In genomic region chr16:7374146-7374545, GRCm38 (mm10) we compare ENCODE assay signal across 25 mouse cellular contexts.
DNase-seq lines count a peak whose midpoint lies in the region; ATAC-seq and TF ChIP-seq lines count a peak whose summit lies in the region.
"Had no signal": no experiment of that assay in that cellular context is flagged by ENCODE, and none has a peak within 500 bp of the region (broad histone marks: within the 10 kb centered on the region; RNA-seq: fewer than 3 reads in every experiment).

No protein-coding gene starts in this region.

- 21% methylated on average over 3 of the region's 3 CpGs for WGBS in forebrain, embryonic 15.5 days
- WGBS in heart, embryonic 10.5 days = 72% methylated on average over 3 of the region's 3 CpGs

- ATAC-seq in forebrain, embryonic 15.5 days (replicated peaks) = peak; percentile 91
- ATAC-seq in megakaryocyte, adult 5-6 weeks (ENCODE audit: poor library complexity, severe bottlenecking) = no peak
- ATAC-seq: intestine, embryonic 16.5 days; liver, embryonic 12.5 days; liver, postnatal 0 days; midbrain, embryonic 15.5 days had no signal

- no peaks in the 10 kb centered on the region for H3K9me3 ChIP-seq in forebrain, embryonic 15.5 days
- no peaks in the 10 kb centered on the region for H3K9me3 ChIP-seq in heart, embryonic 10.5 days
- H3K9me3 ChIP-seq: embryonic facial prominence, embryonic 13.5 days; heart, embryonic 15.5 days; hindbrain, embryonic 12.5 days; limb, embryonic 12.5 days; liver, embryonic 12.5 days; midbrain, embryonic 15.5 days had no signal

- H3K36me3 ChIP-seq in forebrain, embryonic 15.5 days = no peaks in the 10 kb centered on the region
- H3K36me3 ChIP-seq in heart, embryonic 10.5 days = no peaks in the 10 kb centered on the region
- H3K36me3 ChIP-seq: embryonic facial prominence, embryonic 13.5 days; heart, embryonic 15.5 days; hindbrain, embryonic 12.5 days; limb, embryonic 12.5 days; liver, embryonic 12.5 days; midbrain, embryonic 15.5 days had no signal

- no peak overlapping the region for H3K4me3 ChIP-seq in layer of hippocampus, adult 2 months
- no peak overlapping the region for H3K4me3 ChIP-seq in forebrain, embryonic 15.5 days
- H3K4me3 ChIP-seq in heart, embryonic 10.5 days = no peak overlapping the region
- H3K4me3 ChIP-seq: embryonic facial prominence, embryonic 13.5 days; heart, embryonic 15.5 days; hindbrain, embryonic 12.5 days; limb, embryonic 12.5 days; liver, embryonic 12.5 days; midbrain, embryonic 15.5 days had no signal

- H3K9ac ChIP-seq in forebrain, embryonic 15.5 days (replicated peaks) = no peak overlapping the region
- H3K9ac ChIP-seq: embryonic facial prominence, embryonic 13.5 days; heart, embryonic 15.5 days; hindbrain, embryonic 12.5 days; limb, embryonic 12.5 days; liver, embryonic 12.5 days; liver, postnatal 0 days; midbrain, embryonic 15.5 days had no signal

- TF ChIP-seq POLR2A in brain, embryonic 14.5 days (IDR thresholded peaks at IDR 0.05; ENCODE audit: borderline replicate concordance, extremely low read depth, insufficient read depth, insufficient read length, poor library complexity, severe bottlenecking) = no peak

- peaks cover 9% of the 10 kb centered on the region for H3K4me1 ChIP-seq in forebrain, embryonic 15.5 days
- H3K4me1 ChIP-seq in heart, embryonic 10.5 days = no peaks in the 10 kb centered on the region
- H3K4me1 ChIP-seq: embryonic facial prominence, embryonic 13.5 days; hindbrain, embryonic 12.5 days; liver, embryonic 12.5 days had no signal

- TF ChIP-seq CTCF in layer of hippocampus, adult 2 months (conservative IDR thresholded peaks at IDR 0.05) = no peak
- no peak for TF ChIP-seq CTCF in brain, embryonic 14.5 days (IDR thresholded peaks at IDR 0.05; ENCODE audit: borderline replicate concordance, extremely low read depth, insufficient read depth, insufficient read length)

- no peak overlapping the region for H3K4me2 ChIP-seq in forebrain, embryonic 15.5 days (replicated peaks)
- H3K4me2 ChIP-seq: embryonic facial prominence, embryonic 13.5 days; heart, embryonic 15.5 days; hindbrain, embryonic 12.5 days; limb, embryonic 12.5 days; liver, embryonic 12.5 days; midbrain, embryonic 15.5 days had no signal

- no peaks in the 10 kb centered on the region for H3K27me3 ChIP-seq in forebrain, embryonic 15.5 days
- H3K27me3 ChIP-seq in heart, embryonic 10.5 days (ENCODE audit: insufficient read depth, poor library complexity, severe bottlenecking) = no peaks in the 10 kb centered on the region
- H3K27me3 ChIP-seq: embryonic facial prominence, embryonic 13.5 days; heart, embryonic 15.5 days; hindbrain, embryonic 12.5 days; limb, embryonic 12.5 days; liver, embryonic 12.5 days; midbrain, embryonic 15.5 days had no signal

- H3K27ac ChIP-seq in layer of hippocampus, adult 2 months = peak overlapping the region; percentile 7; the same call in 1 of the 2 replicates
- peak overlapping the region; percentile 78 for H3K27ac ChIP-seq in forebrain, embryonic 15.5 days (replicated peaks)
- H3K27ac ChIP-seq in heart, embryonic 10.5 days = no peak overlapping the region
- H3K27ac ChIP-seq: embryonic facial prominence, embryonic 13.5 days; heart, embryonic 15.5 days; hindbrain, embryonic 12.5 days; limb, embryonic 12.5 days; liver, embryonic 12.5 days; midbrain, embryonic 15.5 days had no signal

- DNase-seq in layer of hippocampus, adult 2 months (ENCODE audit: low spot score in 2 of 2) = no peak
- no peak for DNase-seq in layer of hippocampus, adult 9-10 months (ENCODE audit: low spot score)
- peak; percentile 89 for DNase-seq in brain, embryonic 14.5 days (ENCODE audit: low read depth)
- peak; percentile 69 for DNase-seq in retina, postnatal 1 day
- no peak for DNase-seq in heart, embryonic 10.5 days (ENCODE audit: low spot score)
- DNase-seq: adrenal gland, postnatal 14 days; cerebellum, adult 11-12 months; cerebellum, adult 9-11 months; gastrocnemius, postnatal 14 days; kidney, adult 8-10 months; kidney, postnatal 10 days; liver, postnatal 0 days; lung, postnatal 36 days; right cerebral cortex, postnatal 25 days; spleen, adult 18-20 months; thymus, postnatal 25 days had no signal

Comparison
In these comparisons a context has a peak if more than half of its experiments do, and no peak if none do; other contexts are left out.
1. DNase-seq: peak in brain, embryonic 14.5 days (single experiment) and retina, postnatal 1 day (single experiment); none in layer of hippocampus, adult 2 months (0 of 2), layer of hippocampus, adult 9-10 months (single experiment) and heart, embryonic 10.5 days (single experiment).